Mouse (Mus musculus) cerebellum, postnatal 36 days (tissue): ENCODE results near the gene Gm20388.
"Not testable (repeated sequence)": the region's sequence is repeated elsewhere in the genome, so short reads cannot be mapped to it uniquely, and the experiment has no call there.

ENCODE experiments used
- DNase-seq, 2 experiments: peaks; one replicate each; pipeline ENCODE4 v3.0.0; 2021 to 2022; ENCODE audit warnings: mixed read lengths in 2 of 2

Gm20388 gene

DNA sequence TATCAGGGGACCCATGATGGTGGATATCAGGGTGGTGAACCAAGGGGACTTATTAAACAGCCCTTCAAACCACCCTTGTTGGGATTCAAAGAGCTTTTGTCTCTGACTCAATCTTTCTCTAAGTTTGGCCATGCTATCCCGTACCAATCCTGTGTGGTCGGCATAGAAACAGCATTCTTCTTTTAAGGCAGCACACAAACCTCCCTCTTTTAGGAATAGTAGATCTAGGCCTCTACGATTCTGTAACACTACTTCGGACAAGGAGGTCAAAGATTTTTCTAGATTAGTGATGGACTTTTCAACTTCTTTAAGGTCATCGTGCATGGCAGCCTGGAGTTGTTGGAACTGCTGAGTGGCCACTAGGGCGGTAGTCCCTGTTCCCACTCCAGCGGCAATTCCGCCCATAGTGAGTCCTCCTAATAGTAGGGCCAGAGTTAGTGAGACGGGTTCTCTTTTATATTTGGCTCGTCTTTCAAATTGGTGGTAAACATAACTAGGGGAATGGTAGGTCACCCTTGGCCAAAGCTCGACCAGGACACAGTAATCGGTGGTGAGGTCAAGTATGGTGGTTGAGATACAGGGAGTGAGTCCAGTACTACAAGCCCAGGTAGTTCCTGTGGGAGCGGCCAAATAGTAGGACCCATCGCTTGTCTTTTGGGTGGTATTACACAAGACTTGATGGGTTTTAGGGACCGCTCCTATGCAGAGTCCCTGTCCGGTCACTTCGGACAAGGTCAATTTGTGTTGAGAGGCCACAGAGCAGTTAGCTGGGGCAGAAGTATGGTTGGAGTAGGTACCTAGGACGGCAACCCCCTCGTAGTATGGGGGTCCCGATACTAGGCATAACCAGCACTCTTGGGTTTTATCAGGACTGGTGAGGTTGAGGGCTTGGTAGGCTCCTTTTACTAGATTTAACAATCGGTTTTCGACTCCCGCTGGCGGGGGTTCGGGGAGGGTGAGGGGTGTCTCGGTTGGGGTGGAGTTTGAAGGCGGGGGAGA lies 3516.2 kb downstream of the Gm20388 start:
- no peak for DNase-seq

DNA sequence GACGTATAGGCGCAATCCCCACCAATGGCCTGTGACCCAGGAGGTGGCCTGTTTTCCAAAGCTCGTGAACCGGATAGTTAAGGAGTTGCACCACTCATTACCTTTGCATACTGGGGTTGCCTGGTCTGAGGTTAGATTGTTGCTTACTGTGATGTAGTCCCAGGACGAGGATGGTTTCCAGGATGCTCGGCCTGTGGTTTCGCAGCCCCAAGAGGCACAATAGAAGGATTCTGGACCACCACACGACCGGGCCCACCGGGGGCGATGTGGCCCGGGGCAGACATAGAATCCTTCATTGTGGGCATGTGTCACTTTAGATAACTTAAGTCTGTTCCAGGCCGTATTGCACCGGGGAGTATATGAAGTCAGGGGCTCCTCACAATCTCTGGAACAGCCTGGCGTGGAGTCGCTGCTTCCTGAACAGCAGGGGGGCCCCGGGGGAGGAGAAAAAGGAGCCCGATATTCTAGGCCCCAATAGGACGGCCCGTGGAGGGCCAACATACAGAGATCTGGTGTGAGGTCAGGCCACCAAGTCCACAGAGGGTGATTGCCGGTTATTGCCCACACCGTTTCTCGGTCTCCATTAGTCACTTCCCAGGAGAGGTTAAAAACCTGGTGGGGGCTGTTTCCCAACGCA lies 3517.1 kb downstream of the Gm20388 start:
- no peak for DNase-seq

DNA sequence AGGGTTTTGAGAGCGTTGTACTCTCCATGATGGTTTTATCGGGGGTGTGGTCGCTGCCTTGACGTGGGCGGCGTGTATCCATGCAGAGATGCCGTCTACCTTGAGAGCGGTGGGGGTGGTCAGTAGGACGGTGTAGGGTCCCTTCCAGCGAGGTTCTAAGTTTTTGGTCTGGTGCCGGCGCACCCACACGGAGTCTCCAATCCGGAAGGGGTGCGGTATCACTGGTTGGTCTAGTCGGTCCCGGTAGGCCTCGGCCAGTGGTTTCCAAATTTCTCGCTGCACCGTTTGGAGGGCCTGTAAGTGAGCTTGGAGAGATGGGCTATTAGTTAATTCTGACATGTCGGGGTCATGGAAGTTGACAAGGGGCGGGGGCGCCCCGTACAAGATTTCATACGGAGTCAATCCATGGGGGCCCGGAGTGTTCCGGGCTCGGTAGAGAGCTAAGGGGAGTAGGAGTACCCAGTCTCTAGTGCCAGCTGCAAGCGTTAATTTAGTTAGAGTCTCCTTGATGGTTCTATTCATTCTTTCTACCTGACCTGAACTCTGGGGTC lies 3517.8 kb downstream of the Gm20388 start:
- DNase-seq = no peak

DNA sequence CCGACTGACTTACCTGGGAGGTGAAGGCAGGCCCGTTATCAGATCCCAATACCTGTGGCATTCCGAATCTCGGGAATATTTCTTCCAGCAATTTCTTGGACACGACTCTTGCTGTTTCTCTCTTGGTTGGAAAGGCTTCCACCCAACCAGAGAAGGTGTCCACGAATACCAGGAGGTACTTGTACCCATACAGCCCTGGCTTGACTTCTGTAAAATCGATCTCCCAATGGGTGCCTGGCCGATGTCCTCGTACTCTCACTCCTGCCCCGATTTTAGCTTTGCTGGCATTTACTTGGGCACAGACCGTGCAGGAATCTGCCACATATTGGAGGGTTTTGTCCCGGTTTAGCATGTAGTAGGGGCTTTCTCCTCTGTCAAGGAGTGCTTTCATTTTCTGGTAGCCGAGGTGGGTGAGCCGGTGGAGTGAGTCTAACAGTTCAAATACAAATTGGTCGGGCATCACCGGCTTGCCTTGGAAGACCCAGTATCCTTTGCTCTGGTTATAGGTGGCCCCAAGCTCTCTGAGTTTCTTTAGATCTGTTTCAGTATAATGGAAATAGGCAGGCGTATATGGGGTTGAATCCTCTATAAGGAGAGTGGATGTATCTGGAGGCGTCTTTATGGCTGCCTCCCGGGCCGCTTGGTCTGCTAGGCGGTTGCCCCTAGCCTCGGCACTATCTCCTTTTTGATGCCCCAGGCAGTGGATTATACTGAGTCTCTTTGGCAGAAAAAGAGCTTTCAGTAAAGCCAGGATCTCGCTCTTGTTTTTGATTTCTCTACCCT lies 3518.5 kb downstream of the Gm20388 start:
- DNase-seq = no peak

DNA sequence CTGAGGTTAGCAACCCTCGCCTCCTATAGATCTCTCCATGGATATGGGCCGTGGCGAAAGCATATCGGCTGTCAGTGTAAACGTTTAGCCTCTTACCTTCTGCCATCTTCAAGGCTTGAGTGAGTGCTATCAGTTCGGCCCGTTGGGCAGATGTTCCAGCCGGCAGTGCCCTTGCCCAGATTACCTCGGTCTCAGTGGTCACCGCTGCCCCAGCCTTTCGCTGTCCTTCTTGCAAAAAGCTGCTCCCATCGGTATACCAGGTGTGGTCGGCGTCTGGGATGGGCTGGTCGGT lies 3519.0 kb downstream of the Gm20388 start:
- DNase-seq = not testable (repeated sequence)

DNA sequence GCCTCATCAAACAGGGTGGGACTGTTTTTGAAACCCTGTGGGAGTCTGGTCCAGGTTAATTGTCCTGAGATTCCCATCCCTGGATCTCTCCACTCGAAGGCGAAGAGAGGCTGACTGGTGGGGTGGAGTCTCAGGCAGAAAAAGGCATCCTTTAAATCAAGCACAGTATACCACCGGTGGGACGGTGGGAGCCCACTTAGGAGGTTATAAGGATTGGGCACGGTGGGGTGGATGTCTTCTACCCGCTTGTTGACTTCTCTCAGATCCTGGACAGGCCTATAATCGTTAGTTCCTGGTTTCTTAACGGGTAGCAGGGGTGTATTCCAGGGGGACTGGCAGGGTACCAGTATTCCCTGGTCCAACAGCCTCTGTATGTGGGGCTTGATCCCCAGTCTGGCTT lies 3520.3 kb downstream of the Gm20388 start:
- DNase-seq = not testable (repeated sequence)

DNA sequence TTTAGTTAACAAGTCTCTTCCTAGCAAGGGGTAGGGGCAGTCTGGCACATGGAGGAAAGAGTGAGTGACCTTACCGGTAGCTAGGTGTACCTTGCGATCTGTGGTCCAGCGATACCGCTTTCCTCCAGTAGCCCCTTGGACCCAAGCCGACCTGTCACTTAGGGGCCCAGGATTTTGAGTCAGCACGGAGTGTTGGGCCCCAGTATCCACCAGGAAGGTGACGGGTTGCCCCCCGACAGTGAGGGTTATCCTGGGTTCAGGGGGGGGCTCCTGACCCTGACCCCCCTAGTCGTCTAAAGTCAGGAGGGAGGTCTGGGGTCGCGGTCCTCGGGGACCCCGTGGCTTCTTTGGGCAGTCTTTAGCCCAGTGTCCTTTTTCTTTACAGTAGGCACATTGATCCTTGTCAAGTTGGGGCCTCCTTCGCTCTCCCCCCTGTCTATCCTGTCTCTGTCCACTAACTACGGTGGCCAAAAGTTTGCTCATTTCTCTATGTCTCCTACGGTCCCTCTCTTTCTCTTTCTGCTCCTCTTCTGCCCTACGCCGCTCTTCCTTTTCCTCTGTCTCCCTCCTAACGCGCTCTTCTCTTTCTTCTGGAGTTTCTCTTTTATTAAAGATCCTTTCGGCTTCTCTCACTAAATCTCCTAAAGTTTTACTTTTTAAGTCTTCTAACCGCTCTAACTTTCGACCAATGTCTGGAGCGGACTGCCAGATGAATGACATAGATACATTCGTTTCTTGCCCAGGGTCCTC lies 3521.2 kb downstream of the Gm20388 start:
- DNase-seq = no peak

DNA sequence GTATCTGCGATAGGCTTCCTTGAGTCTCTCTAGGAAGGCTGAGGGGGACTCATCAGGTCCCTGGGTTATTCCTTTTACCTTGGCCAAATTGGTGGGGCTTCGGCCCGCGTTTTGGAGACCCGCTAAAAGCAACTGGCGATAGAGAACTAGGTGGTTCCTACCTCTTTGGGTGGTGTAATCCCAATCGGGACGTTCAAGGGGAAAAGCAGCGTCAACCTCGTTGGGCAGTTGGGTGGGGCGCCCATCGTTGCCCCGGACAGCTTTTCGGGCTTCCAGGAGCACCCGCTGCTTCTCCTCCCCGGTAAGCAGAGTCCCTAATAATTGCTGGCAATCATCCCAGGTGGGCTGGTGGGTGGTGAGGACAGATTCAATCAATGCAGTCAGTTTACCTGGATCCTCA lies 3521.7 kb downstream of the Gm20388 start:
- DNase-seq = no peak

DNA sequence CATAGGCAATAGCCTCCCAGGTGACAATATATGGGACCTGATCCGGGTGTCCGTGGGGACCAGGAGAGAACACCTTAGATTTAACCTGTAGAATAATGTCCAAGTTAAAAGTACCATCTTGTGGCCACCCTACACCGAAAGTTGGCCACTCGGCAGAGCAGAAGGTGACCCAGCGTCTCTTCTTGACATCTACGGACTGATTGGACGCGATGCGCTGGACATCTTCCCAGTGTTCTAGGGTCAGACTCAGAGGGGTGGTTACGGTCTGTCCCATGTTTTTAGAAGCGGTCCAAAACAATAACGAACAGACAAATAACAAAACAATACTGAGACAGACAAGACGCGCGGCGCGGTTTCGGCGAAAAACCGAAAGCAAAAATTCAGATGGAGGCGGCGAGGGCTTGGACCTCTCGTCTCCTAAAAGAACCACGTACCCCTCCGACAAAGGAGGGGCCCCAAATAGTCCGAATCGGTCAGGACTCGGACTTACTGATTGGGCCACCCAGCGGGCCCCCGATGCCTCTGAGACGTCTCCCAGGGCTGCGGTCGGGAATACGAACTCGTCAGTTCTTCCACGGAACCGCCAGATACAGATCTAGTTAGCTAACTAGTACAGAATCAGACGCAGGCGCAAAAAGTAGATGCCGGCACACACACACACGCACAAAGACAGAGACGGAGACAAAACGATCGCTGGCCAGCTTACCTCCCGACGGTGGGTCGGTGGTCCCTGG lies 3522.8 kb downstream of the Gm20388 start:
- not testable (repeated sequence) for DNase-seq

DNA sequence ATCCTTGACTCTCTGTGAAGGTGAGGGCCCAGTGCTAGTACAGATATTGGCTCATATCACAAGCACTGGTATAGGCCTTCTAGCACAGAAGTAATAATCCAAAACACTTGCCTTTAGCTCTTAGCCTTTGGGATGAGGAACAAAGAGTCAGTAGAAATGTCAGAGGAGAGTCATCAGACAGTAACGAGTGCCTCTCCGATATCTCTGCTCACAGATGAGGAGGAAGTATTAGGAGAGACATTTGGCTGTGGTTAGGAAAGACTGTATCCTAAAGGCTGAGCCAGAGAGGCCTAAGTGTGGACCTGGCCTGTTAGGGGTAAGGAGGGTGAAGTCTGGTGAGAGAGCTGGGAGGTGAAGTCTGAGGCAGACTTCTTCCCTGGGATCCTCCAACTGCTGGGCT lies 3531.1 kb downstream of the Gm20388 start:
- no peak for DNase-seq

DNA sequence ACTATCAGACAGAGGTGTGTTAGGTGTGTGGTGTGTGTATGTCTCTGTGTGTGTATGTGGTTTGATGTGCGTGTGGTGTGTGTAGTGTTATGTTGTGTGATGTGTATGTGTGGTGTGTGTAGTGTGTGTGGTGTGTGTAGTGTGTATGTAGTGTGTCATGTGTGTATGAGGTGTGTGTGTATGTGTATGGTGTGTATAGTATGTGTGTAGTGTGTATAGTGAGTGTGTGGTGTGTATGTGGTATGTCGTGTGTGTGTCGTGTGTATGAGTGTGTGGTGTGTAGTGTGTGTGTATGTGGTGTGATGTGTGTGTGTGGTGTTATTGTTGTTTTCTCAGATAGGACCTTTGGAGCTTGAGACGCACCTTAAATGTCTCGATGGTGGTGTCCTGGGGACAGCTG lies 3531.7 kb downstream of the Gm20388 start:
- DNase-seq = no peak

DNA sequence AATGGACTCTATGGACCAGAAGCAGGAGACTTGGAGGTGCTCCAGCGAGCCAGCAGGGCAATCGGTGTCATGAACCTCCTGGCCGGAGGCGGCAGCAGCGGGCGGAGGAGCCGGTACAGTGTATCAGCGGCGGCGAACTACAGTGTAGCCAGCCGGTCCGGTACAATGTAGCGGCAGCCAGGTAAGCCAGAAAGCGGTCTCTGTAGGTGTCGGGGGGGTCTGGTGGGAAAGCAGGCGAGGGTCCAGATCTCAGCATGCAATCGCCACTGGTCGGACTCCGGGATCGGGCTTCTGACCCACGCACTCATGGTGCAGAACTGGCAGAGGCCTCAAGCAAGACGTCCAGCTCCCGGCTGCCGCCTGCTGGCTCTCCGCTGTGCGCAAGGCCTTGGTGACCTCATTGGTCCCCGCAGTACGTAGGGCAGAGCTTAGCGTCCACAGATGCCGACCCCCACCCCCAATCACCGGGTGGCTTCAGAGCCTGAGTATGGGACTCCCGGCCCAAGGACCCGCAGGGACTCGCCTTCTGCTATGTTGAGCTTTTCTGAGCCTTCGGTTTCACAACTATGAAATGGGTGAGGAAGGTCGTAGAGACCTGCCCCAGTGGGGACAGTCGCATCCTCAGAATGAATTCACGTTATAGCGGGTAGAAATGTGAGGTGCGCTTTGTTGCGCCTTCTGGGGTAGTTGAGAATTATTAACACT lies 3532.4 kb downstream of the Gm20388 start:
- peak; percentile 98 to 100 for DNase-seq

DNA sequence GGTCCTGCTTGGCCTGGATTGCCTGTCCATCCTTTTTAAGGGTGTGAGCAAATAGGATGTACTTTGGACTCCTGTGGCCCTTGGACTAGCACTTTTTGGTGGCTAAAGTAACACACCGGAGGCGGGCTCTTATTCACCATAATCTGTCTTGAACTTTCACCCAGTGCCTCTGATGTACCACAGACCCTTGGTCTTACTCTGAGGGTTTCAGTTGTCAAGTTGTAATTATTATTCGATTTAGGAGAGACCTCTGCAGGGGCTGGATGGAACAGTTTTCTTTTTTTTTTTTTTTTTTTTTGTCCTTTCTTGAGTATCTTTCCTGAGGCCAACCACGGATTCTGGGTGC lies 3532.9 kb downstream of the Gm20388 start:
- DNase-seq = no peak

DNA sequence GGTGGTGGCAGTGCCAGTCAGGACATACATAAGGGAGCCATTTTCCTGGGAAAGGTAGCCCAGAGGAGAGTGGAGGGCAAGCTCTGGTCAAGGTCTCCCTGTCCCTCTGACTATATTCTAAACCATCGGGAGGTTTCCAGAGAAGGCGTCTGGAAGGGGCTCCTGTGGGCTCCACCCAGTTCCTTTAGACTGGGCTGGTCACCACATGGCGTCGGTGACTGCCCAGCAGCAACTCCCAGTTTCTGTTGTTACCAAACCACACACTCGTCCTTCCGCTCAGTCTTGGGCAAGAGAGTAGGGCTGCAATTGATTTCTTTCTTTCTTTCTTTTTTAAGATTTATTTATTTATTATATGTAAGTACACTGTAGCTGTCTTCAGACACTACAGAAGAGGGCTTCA lies 3533.5 kb downstream of the Gm20388 start:
- DNase-seq = no peak

DNA sequence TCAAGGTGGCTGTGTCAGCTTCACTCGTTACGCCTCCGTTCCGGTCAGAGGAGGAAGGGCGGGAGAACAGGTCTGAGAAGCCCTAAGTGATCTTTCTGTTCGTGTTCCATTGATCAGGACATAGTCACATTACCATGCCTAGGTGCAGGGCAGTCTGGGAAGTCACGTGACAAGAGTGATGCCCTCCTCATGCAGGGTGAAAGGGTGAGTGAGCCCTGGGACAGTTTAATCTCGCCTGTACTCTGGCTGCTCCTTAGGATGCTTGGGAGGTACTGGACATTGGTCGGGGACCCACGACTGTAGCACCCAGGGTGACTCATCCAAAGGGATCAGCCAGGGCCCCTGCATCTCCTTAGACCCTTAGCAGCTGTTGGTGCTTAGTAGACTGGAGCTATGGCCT lies 3535.3 kb downstream of the Gm20388 start:
- DNase-seq = no peak

DNA sequence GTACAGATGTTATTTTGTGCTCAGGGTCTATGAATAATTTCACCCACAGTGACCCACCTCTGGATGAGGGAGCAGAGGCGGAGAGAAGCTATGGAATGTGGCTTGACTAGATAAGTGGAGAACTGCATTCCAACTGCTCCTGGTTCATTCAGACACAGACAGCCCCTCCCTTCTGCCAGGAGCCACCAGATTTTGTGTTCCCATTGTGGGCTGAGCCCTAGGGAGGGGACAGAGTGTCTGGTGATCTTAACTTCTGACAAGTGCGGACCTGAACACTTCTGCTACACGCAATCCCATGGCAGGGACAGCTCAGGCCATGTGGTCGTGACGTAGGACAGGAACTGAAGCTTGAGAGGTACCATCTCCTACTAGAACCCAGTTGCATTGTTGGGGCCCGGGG lies 3536.2 kb downstream of the Gm20388 start:
- no peak for DNase-seq

DNA sequence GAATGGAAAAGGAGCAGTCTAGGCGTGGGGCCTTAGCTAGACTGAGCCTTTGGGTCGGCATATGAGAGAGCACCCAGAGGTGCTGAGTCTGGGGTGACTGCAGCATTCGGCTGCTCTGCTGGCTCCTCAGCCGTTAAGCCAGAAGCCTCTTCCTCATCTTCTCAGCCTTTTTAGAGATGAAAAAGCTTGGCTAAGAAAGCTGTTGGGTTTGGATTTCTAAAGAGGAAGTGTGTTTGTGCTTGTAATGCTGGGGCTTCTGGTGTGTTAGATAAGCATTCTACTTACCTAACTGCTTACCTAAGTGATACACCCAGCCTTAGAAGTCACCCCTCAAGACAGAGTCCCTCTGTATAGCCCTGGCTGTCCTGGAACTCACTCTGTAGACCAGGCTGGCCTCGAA lies 3540.1 kb downstream of the Gm20388 start:
- no peak for DNase-seq

DNA sequence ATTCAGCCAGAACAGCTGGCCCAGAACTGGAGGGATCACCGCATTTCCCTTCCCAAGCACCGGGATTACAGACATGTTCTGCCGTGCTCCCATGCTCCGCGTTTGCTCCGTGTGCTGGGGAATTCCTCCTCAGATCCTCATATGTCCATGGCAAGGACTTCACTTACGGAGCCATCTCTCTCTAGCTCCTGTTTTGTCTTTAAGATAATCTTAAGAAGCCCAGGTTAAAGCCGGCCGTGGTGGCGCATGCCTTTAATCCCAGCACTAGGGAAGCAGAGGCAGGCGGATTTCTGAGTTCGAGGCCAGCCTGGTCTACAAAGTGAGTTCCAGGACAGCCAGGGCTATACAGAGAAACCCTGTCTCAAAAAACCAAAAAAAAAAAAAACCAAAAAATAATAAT lies 3541.1 kb downstream of the Gm20388 start:
- DNase-seq = not testable (repeated sequence)

DNA sequence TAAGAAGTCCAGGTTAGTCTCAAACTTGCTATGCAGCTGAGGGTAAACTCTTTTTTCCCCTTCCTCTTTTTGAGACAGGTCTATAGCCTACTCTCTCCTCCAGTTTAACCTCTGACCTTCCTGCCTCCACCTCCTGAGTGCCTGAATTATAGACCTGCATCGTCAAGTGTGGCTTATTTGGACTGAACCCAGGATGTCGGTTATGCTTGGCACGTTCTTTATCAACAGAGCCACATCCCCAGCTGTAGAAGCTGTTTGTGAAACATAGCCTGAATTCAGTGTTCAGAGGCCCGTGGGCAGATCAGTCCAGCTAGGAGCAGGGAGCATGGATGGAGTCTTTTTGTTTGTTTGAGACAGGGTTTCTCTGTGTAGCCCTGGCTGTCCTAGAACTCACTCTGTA lies 3541.5 kb downstream of the Gm20388 start:
- DNase-seq = no peak

DNA sequence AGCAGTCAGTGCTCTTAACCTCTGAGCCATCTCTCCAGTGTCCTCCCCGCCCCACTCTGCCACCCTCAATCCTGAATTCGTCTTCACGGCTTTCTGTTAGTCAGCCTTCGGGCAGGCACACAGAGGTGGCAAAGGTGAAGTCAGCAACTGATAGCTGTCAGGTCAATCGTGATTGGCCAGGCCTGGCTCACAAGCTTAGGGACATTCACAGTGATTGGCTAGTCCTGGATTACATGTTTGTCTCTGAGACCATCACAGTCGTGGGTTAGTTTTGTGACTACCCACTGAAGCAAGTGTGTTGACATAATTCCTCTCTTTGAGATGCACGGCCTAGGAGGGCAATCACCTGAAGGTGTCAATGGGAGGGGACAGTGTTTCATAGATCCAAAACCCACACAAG lies 3542.7 kb downstream of the Gm20388 start:
- DNase-seq = no peak

DNA sequence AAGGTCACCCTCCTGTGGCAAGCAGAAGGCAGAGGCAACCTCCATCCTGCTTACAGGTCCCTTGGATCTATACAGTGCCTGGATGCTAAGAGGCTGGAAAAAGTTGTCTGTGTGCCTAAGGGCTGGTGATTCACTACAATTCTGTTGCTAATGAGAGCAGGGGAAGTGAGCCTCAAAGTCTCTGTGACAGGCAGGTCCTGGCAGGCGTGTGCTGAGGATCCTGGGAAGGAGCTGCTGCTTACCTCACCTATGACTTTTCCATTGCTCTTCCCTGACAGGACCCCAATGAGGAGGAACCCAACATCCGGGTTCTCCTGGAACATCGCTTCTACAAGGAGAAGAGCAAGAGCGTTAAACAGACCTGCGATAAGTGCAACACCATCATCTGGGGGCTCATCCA lies 3543.3 kb downstream of the Gm20388 start:
- no peak for DNase-seq
